Mouse (Mus musculus): ENCODE results near the gene Gpr37. TPM values are rescaled to one million over a fixed set of nuclear protein-coding genes. Genes with fewer than 3 reads are reported as not detected.

The Gpr37 gene
- polyA plus RNA-seq, 1 experiment from 2014 or later = 0.22 TPM

DNA sequence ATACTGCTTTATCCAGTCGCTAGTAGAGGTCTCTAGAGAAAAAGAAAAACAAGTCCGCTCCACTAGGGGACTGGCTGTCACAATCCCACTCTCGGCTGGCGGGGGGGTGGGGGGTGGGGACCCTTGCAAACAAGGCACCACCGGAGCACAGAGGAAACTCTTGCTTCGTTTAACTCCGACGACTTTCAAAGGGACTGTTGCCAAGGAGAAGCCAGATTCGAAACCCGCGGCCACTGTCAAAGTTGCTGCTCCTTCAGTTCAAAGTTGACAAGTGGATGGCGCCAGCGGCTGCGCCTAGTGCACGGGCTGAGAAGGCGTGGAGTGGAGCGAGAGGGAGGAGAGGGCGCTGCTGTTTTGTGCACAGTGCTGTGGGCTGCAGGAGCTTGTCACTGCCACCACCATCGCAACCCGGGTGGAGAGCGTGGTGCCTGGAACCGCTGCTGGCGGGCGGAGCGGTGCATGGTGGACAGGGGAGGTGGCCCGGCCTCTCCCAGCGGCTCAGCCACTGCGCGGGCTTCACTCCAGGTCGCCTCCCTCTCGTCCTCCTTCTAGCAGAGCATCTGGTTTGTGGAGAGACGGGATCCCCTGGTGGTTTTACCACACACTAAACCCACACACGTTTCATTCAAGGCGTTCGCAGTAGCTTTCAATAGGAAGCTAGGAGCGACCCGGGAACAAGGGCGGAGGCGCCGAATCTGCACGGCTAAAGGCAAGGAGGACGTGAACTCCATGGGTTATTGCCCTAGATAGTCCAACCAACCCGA, 827 bp downstream of the Gpr37 start:
- Histone ChIP-seq H3K27me3 (ENCODE audit: insufficient read depth, low read length) (peaks cover 13% of the 10 kb centered on the region), H3K27ac (no peak overlapping the region), H3K4me2 (ENCODE audit: low read length) (peak overlapping the region; percentile 94), H3K4me3 (replicated peaks; ENCODE audit: low read depth, low read length) (peak overlapping the region; percentile 46), H3K9me3 (replicated peaks; ENCODE audit: low read length) (no peaks in the 10 kb centered on the region), H3K36me3 (ENCODE audit: insufficient read depth, low read length) (no peaks in the 10 kb centered on the region), H3K9ac (ENCODE audit: low read depth, low read length) (0 out of 2 replicates have a peak overlapping the region, but pooled peaks have one; percentile 40), H3K4me1 (replicated peaks; ENCODE audit: insufficient read depth, low read length) (peaks cover 11% of the 10 kb centered on the region; the same call in 1 of the 2 replicates)
- peak; percentile 32; the same call in 1 of the 2 replicates for TF ChIP-seq CTCF (IDR thresholded peaks at IDR 0.05; ENCODE audit: low read depth)
- WGBS = under 1% methylated on average over 42 of the region's 43 CpGs
- peak; percentile 54 for DNase-seq (ENCODE audit: low spot score)
- peak; percentile 64 for ATAC-seq (replicated peaks; ENCODE audit: low FRiP score, low read depth)

GRCm38 (mm10) chr6:25688927-25689519, 1.5 kb downstream of the Gpr37 start:
- no peak overlapping the region for H3K27ac ChIP-seq
- H3K4me2 ChIP-seq (ENCODE audit: low read length) = peak overlapping the region; percentile 94
- 3% methylated on average over 25 of the region's 25 CpGs for WGBS
- DNase-seq (ENCODE audit: low spot score) = peak; percentile 18
- no peak for TF ChIP-seq CTCF (IDR thresholded peaks at IDR 0.05; ENCODE audit: low read depth)
- no peak overlapping the region for H3K9ac ChIP-seq (ENCODE audit: low read depth, low read length)
- no peaks in the 10 kb centered on the region for H3K36me3 ChIP-seq (ENCODE audit: insufficient read depth, low read length)
- peaks cover 13% of the 10 kb centered on the region for H3K27me3 ChIP-seq (ENCODE audit: insufficient read depth, low read length)
- H3K4me3 ChIP-seq (replicated peaks; ENCODE audit: low read depth, low read length) = peak overlapping the region; percentile 46
- peaks cover 11% of the 10 kb centered on the region; the same call in 1 of the 2 replicates for H3K4me1 ChIP-seq (replicated peaks; ENCODE audit: insufficient read depth, low read length)
- peak; percentile 31; the same call in 1 of the 2 replicates for ATAC-seq (replicated peaks; ENCODE audit: low FRiP score, low read depth)
- no peaks in the 10 kb centered on the region for H3K9me3 ChIP-seq (replicated peaks; ENCODE audit: low read length)

DNA sequence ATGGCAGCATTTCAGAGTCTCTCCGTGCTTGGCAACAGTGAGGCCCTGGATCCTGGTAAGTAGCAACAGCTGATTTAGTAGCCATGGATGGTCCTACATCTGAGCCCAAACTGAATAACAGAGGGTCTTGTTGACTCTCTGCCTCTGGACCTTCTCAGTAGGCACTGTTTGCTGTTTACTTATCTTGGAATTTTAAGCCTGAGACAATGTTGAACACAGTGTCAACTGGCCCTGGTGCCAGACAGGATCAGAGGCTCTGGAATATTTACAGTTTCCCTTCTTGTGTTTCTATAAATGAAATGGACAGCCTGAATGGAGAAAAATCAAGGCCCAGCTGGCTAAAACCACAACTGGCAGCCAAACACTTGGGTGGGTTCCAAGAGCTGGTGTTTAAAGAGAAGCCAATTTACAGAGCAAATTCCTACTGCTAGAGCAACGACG, 3.7 kb downstream of the Gpr37 start:
- no peak overlapping the region for H3K4me3 ChIP-seq (replicated peaks; ENCODE audit: low read depth, low read length)
- no peak overlapping the region for H3K4me2 ChIP-seq (ENCODE audit: low read length)
- H3K9me3 ChIP-seq (replicated peaks; ENCODE audit: low read length) = no peaks in the 10 kb centered on the region
- 62% methylated on average over 3 of the region's 3 CpGs for WGBS
- TF ChIP-seq CTCF (IDR thresholded peaks at IDR 0.05; ENCODE audit: low read depth) = no peak
- ATAC-seq (replicated peaks; ENCODE audit: low FRiP score, low read depth) = no peak
- peaks cover 13% of the 10 kb centered on the region for H3K27me3 ChIP-seq (ENCODE audit: insufficient read depth, low read length)
- no peaks in the 10 kb centered on the region for H3K36me3 ChIP-seq (ENCODE audit: insufficient read depth, low read length)
- H3K27ac ChIP-seq = no peak overlapping the region
- no peak for DNase-seq (ENCODE audit: low spot score)
- H3K9ac ChIP-seq (ENCODE audit: low read depth, low read length) = no peak overlapping the region
- H3K4me1 ChIP-seq (replicated peaks; ENCODE audit: insufficient read depth, low read length) = peaks cover 11% of the 10 kb centered on the region; the same call in 1 of the 2 replicates

DNA sequence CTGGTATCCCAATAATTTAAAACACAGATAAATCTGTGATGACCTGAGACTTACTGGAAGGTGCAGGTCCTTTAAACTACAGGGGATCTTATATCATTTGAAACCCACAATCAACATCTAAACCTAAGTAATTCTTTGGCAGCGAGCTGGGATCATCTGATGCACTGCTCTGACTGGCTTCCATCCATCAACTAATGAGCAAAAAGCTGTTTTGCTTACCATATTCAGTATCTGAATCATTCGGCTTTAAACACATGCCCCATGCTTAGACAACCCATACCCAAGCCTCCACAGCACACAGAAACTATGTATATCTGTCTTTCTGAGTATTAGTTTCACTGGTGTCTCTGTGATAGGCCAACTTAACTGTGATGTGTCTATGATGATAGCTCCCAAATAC, 6.1 kb downstream of the Gpr37 start:
- WGBS = 77% methylated on average over 2 of the region's 2 CpGs
- Histone ChIP-seq H3K4me3 (replicated peaks; ENCODE audit: low read depth, low read length) (no peak overlapping the region), H3K9ac (ENCODE audit: low read depth, low read length) (no peak overlapping the region), H3K27me3 (ENCODE audit: insufficient read depth, low read length) (peaks cover 13% of the 10 kb centered on the region), H3K36me3 (ENCODE audit: insufficient read depth, low read length) (no peaks in the 10 kb centered on the region), H3K9me3 (replicated peaks; ENCODE audit: low read length) (no peaks in the 10 kb centered on the region), H3K27ac (no peak overlapping the region), H3K4me1 (replicated peaks; ENCODE audit: insufficient read depth, low read length) (peaks cover 10% of the 10 kb centered on the region; the same call in 1 of the 2 replicates), H3K4me2 (ENCODE audit: low read length) (no peak overlapping the region)
- no peak for TF ChIP-seq CTCF (IDR thresholded peaks at IDR 0.05; ENCODE audit: low read depth)
- no peak for DNase-seq (ENCODE audit: low spot score)
- no peak for ATAC-seq (replicated peaks; ENCODE audit: low FRiP score, low read depth)

- Histone ChIP-seq H3K27me3 (ENCODE audit: insufficient read depth, low read length) (no peaks in the 10 kb centered on the region), H3K9me3 (replicated peaks; ENCODE audit: low read length) (no peaks in the 10 kb centered on the region), H3K27ac (no peak overlapping the region), H3K36me3 (ENCODE audit: insufficient read depth, low read length) (no peaks in the 10 kb centered on the region), H3K4me2 (ENCODE audit: low read length) (no peak overlapping the region), H3K4me3 (replicated peaks; ENCODE audit: low read depth, low read length) (no peak overlapping the region), H3K4me1 (replicated peaks; ENCODE audit: insufficient read depth, low read length) (no peaks in the 10 kb centered on the region), H3K9ac (ENCODE audit: low read depth, low read length) (no peak overlapping the region)
- DNase-seq (ENCODE audit: low spot score) (no peak), ATAC-seq (replicated peaks; ENCODE audit: low FRiP score, low read depth) (no peak)
- WGBS = 94% methylated on average over 4 of the region's 4 CpGs
- no peak for TF ChIP-seq CTCF (IDR thresholded peaks at IDR 0.05; ENCODE audit: low read depth)
Measured at GRCm38 (mm10) chr6:25675111-25675510, 15.4 kb downstream of the Gpr37 start.

DNA sequence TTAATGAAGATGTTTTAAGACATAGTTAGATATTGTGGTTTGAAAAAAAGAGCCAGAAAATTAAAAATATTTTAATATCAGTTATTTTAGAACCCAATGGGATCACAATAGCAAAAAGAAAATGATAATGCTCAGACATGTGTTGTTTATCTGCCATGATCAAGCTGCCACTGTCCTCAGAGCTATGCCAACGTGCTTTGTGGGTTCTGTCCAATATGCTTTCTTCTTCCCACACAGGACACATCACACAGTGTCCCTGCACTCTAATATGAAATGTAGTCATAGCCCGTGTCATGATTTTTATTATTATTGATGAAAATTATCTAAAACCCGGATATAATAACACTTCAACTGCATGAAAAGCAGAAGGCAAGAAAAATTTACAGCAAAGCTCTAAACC, 16.7 kb downstream of the Gpr37 start:
- TF ChIP-seq CTCF (IDR thresholded peaks at IDR 0.05; ENCODE audit: low read depth) = no peak
- ATAC-seq (replicated peaks; ENCODE audit: low FRiP score, low read depth) = no peak
- WGBS = 65% methylated on average over 3 of the region's 3 CpGs

More for the DNA sequence above, 16.7 kb downstream of the Gpr37 start:
- no peak overlapping the region for H3K9ac ChIP-seq (ENCODE audit: low read depth, low read length)
- H3K36me3 ChIP-seq (ENCODE audit: insufficient read depth, low read length) = no peaks in the 10 kb centered on the region
- no peak overlapping the region for H3K4me3 ChIP-seq (replicated peaks; ENCODE audit: low read depth, low read length)
- no peaks in the 10 kb centered on the region for H3K4me1 ChIP-seq (replicated peaks; ENCODE audit: insufficient read depth, low read length)
- H3K4me2 ChIP-seq (ENCODE audit: low read length) = no peak overlapping the region
- no peaks in the 10 kb centered on the region for H3K9me3 ChIP-seq (replicated peaks; ENCODE audit: low read length)
- H3K27me3 ChIP-seq (ENCODE audit: insufficient read depth, low read length) = no peaks in the 10 kb centered on the region
- no peak overlapping the region for H3K27ac ChIP-seq
- DNase-seq (ENCODE audit: low spot score) = no peak

Data from kidney, postnatal 0 days (tissue).